Mouse (Mus musculus) G1E (cell line): ENCODE data around the gene Rinl.

ENCODE experiments used
- CTCF ChIP-seq: IDR thresholded peaks from 2 replicates; pipeline ENCODE4 v1.5.1; 2012; ENCODE audit warnings: low read depth, low read length, inconsistent platforms, mixed read lengths
- GATA1 ChIP-seq: IDR thresholded peaks from 2 replicates; pipeline ENCODE4 v1.6.1; 2012; ENCODE audit warnings: borderline replicate concordance, low read length, inconsistent platforms, mixed read lengths
- GATA2 ChIP-seq: IDR thresholded peaks from 2 replicates; pipeline ENCODE4 v1.6.1; 2012; ENCODE audit warnings: low read depth, low read length, inconsistent platforms, borderline replicate concordance

- TF ChIP-seq CTCF, result no peak
- TF ChIP-seq GATA1, result no peak
- TF ChIP-seq GATA2, result no peak
Observed at GRCm38 (mm10) chr7:28740949-28741348, 47.8 kb upstream of the Rinl start.
